Mouse (Mus musculus) large intestine, adult 2 months (tissue): ENCODE results near the gene Piga. TPM values are rescaled to one million over a fixed set of nuclear protein-coding genes. Genes with fewer than 3 reads are reported as not detected.
A peak's percentile ranks its signal among the peaks of the same experiment; 100 is the strongest.

Source experiments
- DNase-seq: peaks from one replicate; pipeline ENCODE4 v3.0.0-alpha.2; 2012; ENCODE audit warnings: low read depth, low spot score
- WGBS: fragments of 180-500 bp; shearing (Covaris S2); methylation state at CpG from one replicate; pipeline ENCODE4 v1.1.7; 2018; 5-methylcytosine and 5-hydroxymethylcytosine counted together
- polyA plus RNA-seq: library from polyadenylated mRNA; depleted of rRNA; stranded (reverse); fragments of >200 nt; gene quantifications from 2 replicates; pipeline ENCODE4 v1.2.3, GENCODE M21; 2012; rRNA removed

Piga gene
- polyA plus RNA-seq: 4.4 and 6.2 TPM in 2 replicates

GRCm38 (mm10) chrX:164419471-164419939, at the start of gene Piga:
Gene Piga, plus strand, starts transcription at chrX:164419787.
- DNase-seq: peak; percentile 69
- 15% methylated on average over 40 of the region's 40 CpGs for WGBS

DNA sequence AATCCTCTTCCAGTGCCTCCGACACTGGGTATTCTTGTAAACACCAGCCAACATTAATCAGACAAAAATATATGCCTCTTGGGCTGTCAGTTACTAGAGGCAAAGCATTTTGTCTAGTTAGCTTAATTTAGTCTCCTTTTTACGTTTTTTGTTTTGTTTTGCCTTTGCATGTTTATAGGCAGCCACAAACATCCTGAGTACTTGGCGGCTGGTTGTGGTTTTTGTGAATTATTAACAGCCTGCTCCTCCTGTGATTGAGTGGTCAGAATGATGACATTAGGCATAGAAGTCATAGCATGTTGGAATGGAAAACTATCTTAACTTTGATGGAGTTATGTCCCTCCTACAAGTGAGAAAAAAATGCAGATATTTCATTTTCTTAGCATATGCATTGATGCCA, 49.0 kb upstream of the Piga start:
- DNase-seq: no peak
- WGBS: 64% methylated on average over 3 of the region's 3 CpGs

- no peak for DNase-seq
- 46% methylated on average over 3 of the region's 3 CpGs for WGBS
Measured at GRCm38 (mm10) chrX:164373081-164373480, 46.5 kb upstream of the Piga start, which contains the start of gene Vegfd. Gene Vegfd, plus strand, starts transcription at chrX:164373378.

DNA sequence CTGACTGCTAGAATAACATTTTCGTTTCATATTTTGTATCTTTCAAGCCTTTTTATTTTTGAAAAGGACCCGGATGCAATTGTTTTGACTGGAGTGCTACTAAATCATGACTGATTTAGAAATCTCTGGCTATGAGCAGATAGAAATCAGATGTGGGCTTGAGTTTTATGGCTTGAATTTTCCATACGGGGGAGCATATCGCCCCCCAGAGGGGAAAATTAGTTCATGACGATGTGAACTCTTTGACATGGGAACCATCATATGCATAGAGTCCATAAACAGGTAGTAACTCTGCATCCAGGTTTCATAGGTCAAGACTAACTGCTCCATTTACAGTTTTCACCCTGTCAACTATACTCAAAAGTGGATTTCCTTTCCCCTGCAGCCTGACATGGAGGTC, 45.0 kb upstream of the Piga start:
- 55% methylated on average over 5 of the region's 5 CpGs for WGBS
- DNase-seq: no peak

DNA sequence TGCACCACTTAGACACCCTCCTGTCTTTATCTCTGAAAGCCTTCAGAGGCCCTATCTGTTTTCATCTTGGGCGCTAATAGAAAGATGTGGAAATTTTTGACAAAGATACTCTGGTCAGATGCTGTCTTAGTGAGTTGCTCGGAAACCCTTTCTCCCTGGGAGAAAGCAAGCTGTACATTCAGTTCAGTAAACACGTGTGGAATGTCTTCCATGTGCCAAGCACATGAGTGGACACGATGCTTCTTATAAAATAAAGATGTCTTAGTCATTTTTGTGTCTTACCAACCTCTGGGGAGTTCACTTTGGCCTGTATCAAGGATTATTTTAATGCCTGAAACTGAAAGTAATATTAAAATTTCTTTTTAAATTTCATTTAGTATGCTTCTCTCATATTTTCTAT, 39.9 kb upstream of the Piga start:
- DNase-seq: no peak
- WGBS: 78% methylated on average over 4 of the region's 4 CpGs

DNA sequence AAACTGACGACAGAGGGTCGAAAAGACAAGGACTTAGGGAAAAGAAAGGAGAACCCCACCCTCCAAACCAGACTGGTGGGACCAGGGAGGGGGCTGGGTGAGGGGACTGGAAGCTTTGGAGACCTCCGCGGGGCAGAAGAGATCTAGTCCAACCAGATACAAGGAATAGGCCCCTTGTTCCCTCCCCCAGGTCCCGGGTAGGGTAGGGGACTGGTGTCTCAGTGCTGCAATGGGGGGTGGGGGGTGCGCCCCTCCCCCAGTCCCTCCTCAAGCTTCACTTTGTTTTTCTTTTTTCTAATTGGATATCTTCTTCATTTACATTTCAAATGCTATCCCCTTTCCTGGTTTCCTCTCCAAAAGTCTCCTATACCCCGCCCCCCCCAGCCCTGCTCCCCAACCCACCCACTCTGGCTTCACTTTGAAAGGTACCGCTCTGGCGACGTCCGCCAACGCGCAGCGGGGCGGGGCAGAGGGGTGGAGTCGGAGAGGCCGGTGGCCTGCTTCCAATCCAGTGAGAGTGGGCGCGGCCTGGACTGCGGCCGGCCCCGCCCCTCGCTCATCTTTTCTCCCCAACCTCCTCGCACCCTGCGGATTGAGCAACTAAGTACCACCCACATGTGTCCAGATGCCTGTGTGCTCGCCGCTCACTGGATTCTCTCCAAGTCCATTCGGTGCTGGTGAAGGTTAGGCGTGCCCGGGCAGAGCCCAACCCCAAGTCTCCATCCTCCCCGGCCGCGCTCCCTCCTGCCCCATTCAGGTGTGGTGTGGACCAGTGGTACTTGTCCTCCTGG, 37.8 kb upstream of the Piga start:
- 16% methylated on average over 32 of the region's 33 CpGs for WGBS
- peak; percentile 22 for DNase-seq

- WGBS: 78% methylated on average over 4 of the region's 4 CpGs
Measured at GRCm38 (mm10) chrX:164394091-164394490, 25.5 kb upstream of the Piga start.

GRCm38 (mm10) chrX:164398456-164398855, 21.1 kb upstream of the Piga start:
- DNase-seq: no peak
- WGBS: 58% methylated on average over 3 of the region's 3 CpGs

More at GRCm38 (mm10) chrX:164394091-164394490, 25.5 kb upstream of the Piga start:
- no peak for DNase-seq

DNA sequence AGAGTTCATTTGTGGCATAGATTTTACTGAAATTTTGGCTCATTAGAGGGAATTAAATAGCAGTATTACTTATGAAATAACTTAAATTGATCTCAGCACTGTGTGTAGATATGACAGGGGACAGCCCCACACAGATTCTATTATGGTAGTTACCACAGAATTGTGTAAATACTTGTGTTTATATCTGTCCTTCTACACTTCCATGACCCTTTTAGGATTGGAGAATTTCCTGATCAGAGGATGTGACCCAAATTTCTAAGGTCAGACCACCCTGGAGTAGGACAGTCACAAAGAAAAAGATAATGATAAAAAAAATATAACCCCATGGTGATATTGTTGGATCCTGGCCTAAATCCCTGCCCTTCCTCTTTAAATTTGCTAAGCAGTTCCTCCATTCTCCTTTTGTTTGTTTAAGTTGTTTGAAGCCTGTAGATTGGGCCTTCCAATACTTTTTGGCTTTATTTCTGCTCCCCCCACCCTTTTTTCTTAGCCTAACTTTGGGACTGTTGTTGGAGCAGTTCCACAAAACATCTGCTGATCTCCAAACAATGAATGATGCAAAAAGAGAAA, 14.4 kb upstream of the Piga start:
- DNase-seq: no peak

DNA sequence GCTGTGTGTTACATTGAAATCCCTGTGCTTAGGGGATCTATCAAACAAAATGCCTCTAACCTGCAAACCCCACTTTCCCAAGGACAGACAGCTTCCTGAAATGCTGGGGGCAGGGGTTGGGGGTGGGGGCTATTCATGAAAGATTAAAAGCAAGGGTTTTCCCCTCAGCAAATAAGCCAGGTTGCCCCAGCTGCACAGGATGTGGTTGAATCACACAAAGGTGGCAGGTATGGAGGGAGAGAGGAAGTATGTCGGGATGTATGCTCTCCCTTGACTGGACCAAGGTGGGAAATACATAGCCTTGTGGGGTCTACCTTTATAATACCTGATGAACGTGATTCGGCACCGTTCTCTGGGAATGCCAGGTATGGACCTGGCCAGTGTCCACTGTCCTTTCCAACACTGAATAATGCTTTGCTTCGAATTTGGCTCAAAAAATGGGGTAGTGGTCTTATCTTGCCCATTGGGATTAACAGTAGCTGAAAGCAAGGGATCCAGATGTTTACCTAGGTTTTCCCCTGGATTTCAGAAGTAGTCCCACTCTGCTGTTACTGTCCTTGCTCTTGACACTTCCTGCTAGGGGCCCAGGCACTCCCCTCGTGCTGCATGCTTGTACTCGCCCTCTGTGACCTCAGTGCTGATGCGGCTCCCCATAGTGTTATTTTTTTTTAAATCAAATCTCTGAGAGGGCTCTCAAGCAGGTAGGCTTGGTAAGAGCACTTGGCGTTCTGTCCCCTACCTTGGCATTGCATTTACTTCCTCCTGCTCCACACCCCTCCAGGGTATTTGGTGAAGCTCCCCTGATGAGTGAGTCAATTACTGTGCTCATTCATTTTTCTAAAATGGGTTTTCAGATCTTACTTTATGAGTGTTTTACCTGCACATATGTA, 13.2 kb upstream of the Piga start:
- WGBS: 69% methylated on average over 9 of the region's 9 CpGs
- DNase-seq: no peak

DNA sequence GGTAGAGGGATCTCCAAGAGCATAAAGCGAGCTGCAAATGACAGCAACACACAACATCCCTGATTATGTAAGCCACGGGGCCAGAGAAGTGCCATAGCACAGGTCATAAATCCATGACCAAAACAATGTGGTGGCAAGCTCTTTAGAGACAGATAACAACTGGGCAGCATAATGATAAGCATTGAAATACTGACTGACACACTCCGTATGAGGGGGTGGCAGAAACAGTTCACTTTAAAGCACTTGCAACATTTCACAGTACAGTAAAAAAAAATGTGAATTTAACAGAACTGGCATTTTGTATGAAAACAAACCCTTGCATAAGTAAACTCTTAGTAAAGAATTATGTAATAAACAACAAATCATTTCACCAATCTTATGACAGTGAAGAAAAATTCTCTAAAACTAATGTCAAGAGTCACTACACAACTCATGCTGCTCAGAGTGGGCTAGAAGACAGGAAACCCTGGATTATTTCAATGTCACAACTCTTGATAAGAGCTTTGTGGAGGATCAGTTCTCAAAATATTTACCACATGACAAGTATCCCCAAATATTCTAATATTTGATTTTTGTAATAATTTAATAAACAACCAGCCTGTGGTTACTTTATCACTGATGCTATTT, 11.2 kb upstream of the Piga start:
- no peak for DNase-seq
- 73% methylated on average over 3 of the region's 3 CpGs for WGBS

GRCm38 (mm10) chrX:164410562-164410961, 9.0 kb upstream of the Piga start:
- 31% methylated on average over 1 of the region's 1 CpGs for WGBS
- no peak for DNase-seq

DNA sequence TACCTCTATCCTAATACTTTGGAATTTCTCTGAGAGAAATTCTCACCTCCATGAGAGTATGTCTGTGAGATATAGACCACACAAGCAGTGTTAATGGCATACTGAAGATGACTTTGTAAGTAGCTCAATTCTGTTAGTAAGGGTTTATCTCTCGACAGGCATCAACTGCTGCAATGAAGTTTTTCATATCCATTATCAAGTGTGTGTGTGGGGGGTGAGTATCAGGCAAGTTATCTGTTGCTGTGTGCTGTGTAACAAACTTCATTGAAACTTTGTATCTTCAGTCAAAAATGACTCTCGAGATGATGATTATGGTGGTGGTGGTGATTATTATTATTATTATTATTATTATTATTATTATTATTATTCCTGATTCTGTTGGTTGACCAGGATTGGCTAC, 2.8 kb upstream of the Piga start:
- WGBS: 89% methylated on average over 2 of the region's 2 CpGs
- no peak for DNase-seq

DNA sequence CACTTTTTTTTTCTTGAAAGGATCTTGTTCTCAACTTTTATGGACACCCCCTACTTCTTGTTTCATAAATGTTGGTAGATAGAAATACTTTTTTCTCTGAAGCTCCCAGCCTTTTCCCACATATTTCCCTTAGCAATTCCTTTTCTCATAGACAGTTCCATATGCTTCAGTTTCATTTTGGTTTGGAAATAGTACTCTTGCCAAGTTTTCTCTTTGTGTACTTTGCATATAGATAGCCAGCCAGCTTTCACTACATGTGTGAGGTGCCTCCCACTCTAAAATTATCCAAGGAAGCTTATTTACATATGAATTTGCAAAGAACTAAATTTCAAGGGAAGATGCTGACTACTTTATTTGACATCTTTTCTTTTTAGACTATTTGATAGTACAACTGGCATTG, 1.6 kb upstream of the Piga start:
- no peak for DNase-seq

GRCm38 (mm10) chrX:164419955-164420354, 368 bp downstream of the Piga start:
- 16% methylated on average over 13 of the region's 13 CpGs for WGBS
- no peak for DNase-seq

DNA sequence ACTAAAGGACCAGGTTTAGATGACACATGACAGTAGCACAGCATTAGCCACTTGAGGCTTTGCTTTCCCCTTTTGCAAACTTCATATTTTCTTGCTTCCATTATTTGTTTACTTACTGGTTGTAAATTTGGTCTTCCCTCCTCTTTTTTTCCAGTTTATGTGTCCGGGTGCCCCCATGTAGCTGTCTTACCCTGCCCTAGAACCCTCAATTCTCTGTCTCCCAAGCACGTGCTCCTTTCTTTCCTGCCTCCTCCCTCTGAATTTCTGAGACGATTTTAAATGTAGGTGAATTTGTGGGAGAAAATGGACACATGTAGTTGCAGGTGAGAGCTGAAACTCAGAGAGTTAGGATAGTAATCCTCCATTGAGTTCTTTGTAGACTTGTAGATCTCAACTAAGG, 931 bp downstream of the Piga start:
- WGBS: 18% methylated on average over 3 of the region's 3 CpGs
- no peak for DNase-seq

DNA sequence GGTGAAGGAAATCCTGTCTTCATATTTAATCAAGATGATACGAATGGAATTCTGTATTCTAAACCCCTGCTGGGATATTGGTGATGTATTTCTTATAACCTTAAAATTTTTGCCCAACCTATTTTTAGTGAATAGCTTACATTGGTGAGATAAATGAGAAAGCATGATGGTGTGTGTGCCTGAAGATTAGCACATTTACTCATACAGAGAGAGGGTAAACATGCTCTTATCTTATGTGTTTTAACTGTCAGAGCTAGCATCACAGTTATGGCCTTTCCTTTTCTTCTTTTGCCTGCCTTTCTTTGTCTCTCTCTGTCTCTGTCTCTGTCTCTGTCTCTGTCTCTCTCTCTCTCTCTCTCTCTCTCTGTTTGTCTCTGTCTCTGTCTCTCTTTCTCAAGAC, 5.2 kb downstream of the Piga start:
- 76% methylated on average over 1 of the region's 1 CpGs for WGBS
- no peak for DNase-seq

DNA sequence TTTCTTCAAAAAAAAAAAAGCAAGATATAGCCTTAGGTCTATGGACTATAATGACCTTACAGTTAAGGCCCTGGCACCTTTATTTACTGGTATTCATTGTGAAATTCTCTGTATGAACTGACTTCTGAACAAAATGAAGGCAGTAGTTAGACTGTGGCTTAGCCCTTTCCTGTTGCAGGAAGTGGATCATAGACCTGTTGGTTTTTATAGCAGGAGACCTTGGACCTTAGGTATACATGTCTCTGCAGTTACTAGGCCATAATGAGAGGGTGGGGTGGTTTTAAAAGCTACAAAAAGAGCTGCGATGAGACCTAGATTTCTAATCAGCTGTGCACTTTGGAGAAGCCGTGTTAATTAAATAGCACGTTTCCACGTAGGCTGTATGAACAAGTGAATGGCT, 7.7 kb downstream of the Piga start:
- WGBS: 40% methylated on average over 4 of the region's 4 CpGs
- DNase-seq: no peak

DNA sequence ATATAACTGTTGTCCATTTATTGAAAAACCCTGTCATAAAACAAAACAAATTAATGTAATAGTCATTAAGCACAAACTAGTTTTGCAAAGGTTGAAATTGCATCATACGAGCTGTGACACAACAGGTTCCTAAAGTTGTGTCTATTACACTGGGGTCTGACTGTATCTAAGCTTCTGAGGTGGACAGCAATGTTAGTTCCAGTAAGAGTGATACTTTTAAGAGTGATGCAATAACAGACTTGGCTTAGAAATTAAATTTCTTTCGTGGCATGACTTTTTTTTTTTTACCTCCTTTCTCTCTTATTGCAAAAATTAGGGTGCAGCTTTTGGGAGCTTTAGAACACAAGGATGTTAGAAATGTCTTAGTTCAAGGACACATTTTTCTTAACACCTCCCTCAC, 8.6 kb downstream of the Piga start:
- DNase-seq: no peak
- 76% methylated on average over 2 of the region's 2 CpGs for WGBS

GRCm38 (mm10) chrX:164430621-164431020, 11.0 kb downstream of the Piga start:
- 57% methylated on average over 6 of the region's 6 CpGs for WGBS

More at GRCm38 (mm10) chrX:164430621-164431020, 11.0 kb downstream of the Piga start:
- DNase-seq: no peak
